Mouse (Mus musculus) midbrain, embryonic 15.5 days (tissue): ENCODE measurements around the gene Tbc1d8. TPM values are rescaled to one million over a fixed set of nuclear protein-coding genes. Genes with fewer than 3 reads are reported as not detected.

Source experiments
- ATAC-seq: fragments of 200-750 bp; cut with Nextera tagmentation; replicated peaks from 2 replicates; pipeline ENCODE4 v1.8.0; 2017; ENCODE audit warnings: moderate TSS enrichment
- H3K27ac ChIP-seq: fragments of 300-500 bp; sonication (generic); 2 replicates; pipeline ENCODE4 v1.5.1; 2015; ENCODE audit warnings: mild to moderate bottlenecking, inconsistent platforms
- H3K27me3 ChIP-seq: fragments of 300-500 bp; sonication (generic); replicated peaks from 2 replicates; pipeline ENCODE4 v1.6.1; 2015; ENCODE audit warnings: inconsistent platforms
- H3K36me3 ChIP-seq: fragments of 300-500 bp; sonication (generic); replicated peaks from 2 replicates; pipeline ENCODE4 v1.6.1; 2015; ENCODE audit warnings: inconsistent platforms
- H3K4me1 ChIP-seq: fragments of 300-500 bp; sonication (generic); 2 replicates; pipeline ENCODE4 v1.6.1; 2015; ENCODE audit warnings: inconsistent platforms
- H3K4me2 ChIP-seq: fragments of 300-500 bp; sonication (generic); 2 replicates; pipeline ENCODE4 v1.6.1; 2015; ENCODE audit warnings: inconsistent platforms, mild to moderate bottlenecking, moderate library complexity
- H3K4me3 ChIP-seq: fragments of 300-500 bp; sonication (generic); 2 replicates; pipeline ENCODE4 v1.5.1; 2015; ENCODE audit warnings: mild to moderate bottlenecking, inconsistent platforms
- H3K9ac ChIP-seq: fragments of 300-500 bp; sonication (generic); 2 replicates; pipeline ENCODE4 v1.6.1; 2015; ENCODE audit warnings: mild to moderate bottlenecking, inconsistent platforms
- H3K9me3 ChIP-seq: fragments of 300-500 bp; sonication (generic); 2 replicates; pipeline ENCODE4 v1.6.1; 2016; ENCODE audit warnings: inconsistent platforms
- WGBS: fragments of 180-500 bp; shearing (Covaris S2); methylation state at CpG from one replicate; pipeline ENCODE4 v1.1.7; 2015; ENCODE audit warnings: mixed read lengths; 5-methylcytosine and 5-hydroxymethylcytosine counted together
- polyA plus RNA-seq: library from polyadenylated mRNA; unstranded; fragments of >200 nt; fragmentation: Nextera tagmentation; extraction: Ambion mirVana; gene quantifications from 2 replicates; pipeline ENCODE4 v1.2.1, GENCODE M21; 2015

The Tbc1d8 gene
- polyA plus RNA-seq, 1 experiment from 2014 or later: 11.0 TPM

- Histone ChIP-seq H3K4me3 (no peak overlapping the region), H3K36me3 (no peaks in the 10 kb centered on the region), H3K4me2 (no peak overlapping the region), H3K9me3 (no peaks in the 10 kb centered on the region), H3K27ac (no peak overlapping the region), H3K4me1 (peaks cover 14% of the 10 kb centered on the region), H3K9ac (no peak overlapping the region), H3K27me3 (no peaks in the 10 kb centered on the region)
- WGBS: 93% methylated on average over 9 of the region's 9 CpGs
- no peak for ATAC-seq
These were observed 4.0 kb downstream of the Tbc1d8 start for GRCm38 (mm10) chr1:39474516-39474915.

GRCm38 (mm10) chr1:39471298-39471902, 7.2 kb downstream of the Tbc1d8 start:
- Histone ChIP-seq H3K9me3 (no peaks in the 10 kb centered on the region), H3K4me2 (no peak overlapping the region), H3K4me1 (no peaks in the 10 kb centered on the region), H3K27ac (no peak overlapping the region), H3K27me3 (no peaks in the 10 kb centered on the region), H3K36me3 (no peaks in the 10 kb centered on the region), H3K9ac (no peak overlapping the region), H3K4me3 (no peak overlapping the region)
- ATAC-seq: no peak
- 76% methylated on average over 9 of the region's 9 CpGs for WGBS

- no peak for ATAC-seq
- Histone ChIP-seq H3K27me3 (no peaks in the 10 kb centered on the region), H3K4me1 (no peaks in the 10 kb centered on the region), H3K36me3 (no peaks in the 10 kb centered on the region), H3K9me3 (no peaks in the 10 kb centered on the region), H3K4me2 (no peak overlapping the region), H3K4me3 (no peak overlapping the region), H3K9ac (no peak overlapping the region), H3K27ac (no peak overlapping the region)
- WGBS: 89% methylated on average over 7 of the region's 7 CpGs
These were observed 9.6 kb downstream of the Tbc1d8 start for GRCm38 (mm10) chr1:39468982-39469381.

GRCm38 (mm10) chr1:39466526-39466925, 12.0 kb downstream of the Tbc1d8 start:
- no peaks in the 10 kb centered on the region for H3K9me3 ChIP-seq

GRCm38 (mm10) chr1:39464760-39465159, 13.8 kb downstream of the Tbc1d8 start:
- Histone ChIP-seq H3K9ac (no peak overlapping the region), H3K9me3 (no peaks in the 10 kb centered on the region), H3K36me3 (no peaks in the 10 kb centered on the region), H3K27me3 (no peaks in the 10 kb centered on the region), H3K4me2 (no peak overlapping the region), H3K4me1 (no peaks in the 10 kb centered on the region), H3K27ac (no peak overlapping the region), H3K4me3 (no peak overlapping the region)
- ATAC-seq: no peak
- 98% methylated on average over 3 of the region's 3 CpGs for WGBS

More at GRCm38 (mm10) chr1:39466526-39466925, 12.0 kb downstream of the Tbc1d8 start:
- ATAC-seq: no peak
- Histone ChIP-seq H3K36me3 (no peaks in the 10 kb centered on the region), H3K27ac (no peak overlapping the region), H3K27me3 (no peaks in the 10 kb centered on the region), H3K9ac (no peak overlapping the region), H3K4me3 (no peak overlapping the region), H3K4me2 (no peak overlapping the region), H3K4me1 (no peaks in the 10 kb centered on the region)
- 92% methylated on average over 13 of the region's 13 CpGs for WGBS

GRCm38 (mm10) chr1:39462937-39463444, 15.6 kb downstream of the Tbc1d8 start:
- Histone ChIP-seq H3K4me1 (no peaks in the 10 kb centered on the region), H3K36me3 (no peaks in the 10 kb centered on the region), H3K4me3 (no peak overlapping the region), H3K27ac (no peak overlapping the region), H3K4me2 (no peak overlapping the region), H3K9me3 (no peaks in the 10 kb centered on the region), H3K9ac (no peak overlapping the region), H3K27me3 (no peaks in the 10 kb centered on the region)
- WGBS: 91% methylated on average over 6 of the region's 6 CpGs
- no peak for ATAC-seq

- no peak for ATAC-seq
- H3K9me3 ChIP-seq: no peaks in the 10 kb centered on the region
- no peaks in the 10 kb centered on the region for H3K36me3 ChIP-seq
- no peaks in the 10 kb centered on the region for H3K4me1 ChIP-seq
- no peaks in the 10 kb centered on the region for H3K27me3 ChIP-seq
- no peak overlapping the region for H3K27ac ChIP-seq
- H3K9ac ChIP-seq: no peak overlapping the region
- no peak overlapping the region for H3K4me3 ChIP-seq
- no peak overlapping the region for H3K4me2 ChIP-seq
- 83% methylated on average over 13 of the region's 13 CpGs for WGBS
These were observed 16.5 kb downstream of the Tbc1d8 start for GRCm38 (mm10) chr1:39462036-39462435.

GRCm38 (mm10) chr1:39460495-39460894, 18.1 kb downstream of the Tbc1d8 start:
- Histone ChIP-seq H3K9ac (no peak overlapping the region), H3K27me3 (no peaks in the 10 kb centered on the region), H3K36me3 (no peaks in the 10 kb centered on the region), H3K4me1 (no peaks in the 10 kb centered on the region), H3K9me3 (no peaks in the 10 kb centered on the region), H3K27ac (no peak overlapping the region), H3K4me2 (no peak overlapping the region), H3K4me3 (no peak overlapping the region)
- no peak for ATAC-seq
- 77% methylated on average over 5 of the region's 5 CpGs for WGBS

GRCm38 (mm10) chr1:39457887-39458874, 20.4 kb downstream of the Tbc1d8 start:
- no peak overlapping the region for H3K9ac ChIP-seq
- no peaks in the 10 kb centered on the region for H3K9me3 ChIP-seq
- H3K4me1 ChIP-seq: no peaks in the 10 kb centered on the region
- H3K27me3 ChIP-seq: no peaks in the 10 kb centered on the region
- no peak overlapping the region for H3K27ac ChIP-seq
- H3K36me3 ChIP-seq: no peaks in the 10 kb centered on the region
- no peak overlapping the region for H3K4me3 ChIP-seq
- no peak for ATAC-seq
- 91% methylated on average over 13 of the region's 13 CpGs for WGBS
- no peak overlapping the region for H3K4me2 ChIP-seq

GRCm38 (mm10) chr1:39456421-39456853, 22.1 kb downstream of the Tbc1d8 start:
- Histone ChIP-seq H3K4me2 (no peak overlapping the region), H3K36me3 (no peaks in the 10 kb centered on the region), H3K4me1 (no peaks in the 10 kb centered on the region), H3K9me3 (no peaks in the 10 kb centered on the region), H3K4me3 (no peak overlapping the region), H3K9ac (no peak overlapping the region), H3K27me3 (no peaks in the 10 kb centered on the region), H3K27ac (no peak overlapping the region)
- no peak for ATAC-seq
- WGBS: 70% methylated on average over 5 of the region's 5 CpGs

GRCm38 (mm10) chr1:39455350-39456023, 23.1 kb downstream of the Tbc1d8 start:
- H3K9me3 ChIP-seq: no peaks in the 10 kb centered on the region
- no peak overlapping the region for H3K27ac ChIP-seq
- no peaks in the 10 kb centered on the region for H3K27me3 ChIP-seq
- ATAC-seq: no peak
- H3K9ac ChIP-seq: no peak overlapping the region
- no peak overlapping the region for H3K4me3 ChIP-seq
- WGBS: 91% methylated on average over 23 of the region's 23 CpGs
- H3K36me3 ChIP-seq: no peaks in the 10 kb centered on the region
- peaks cover 2% of the 10 kb centered on the region for H3K4me1 ChIP-seq
- H3K4me2 ChIP-seq: no peak overlapping the region

GRCm38 (mm10) chr1:39454783-39455175, 23.8 kb downstream of the Tbc1d8 start:
- H3K9ac ChIP-seq: no peak overlapping the region
- H3K4me3 ChIP-seq: no peak overlapping the region
- H3K9me3 ChIP-seq: no peaks in the 10 kb centered on the region
- no peaks in the 10 kb centered on the region for H3K27me3 ChIP-seq
- H3K4me1 ChIP-seq: peaks cover 4% of the 10 kb centered on the region
- no peak for ATAC-seq
- no peaks in the 10 kb centered on the region for H3K36me3 ChIP-seq
- 71% methylated on average over 4 of the region's 4 CpGs for WGBS
- no peak overlapping the region for H3K27ac ChIP-seq
- H3K4me2 ChIP-seq: no peak overlapping the region
